Mouse (Mus musculus) liver, embryonic 14.5 days (tissue): ENCODE data around the gene Boll.

Source experiments
- CTCF ChIP-seq: IDR thresholded peaks from 2 replicates; pipeline ENCODE4 v1.5.1; 2016; ENCODE audit warnings: antibody characterized with exemption, low read depth, control low read depth
- EP300 ChIP-seq: IDR thresholded peaks from 2 replicates; pipeline ENCODE4 v1.6.1; 2016; ENCODE audit warnings: antibody characterized with exemption, low read depth

- TF ChIP-seq CTCF (no peak), EP300 (no peak)
Measured at GRCm38 (mm10) chr1:55264385-55264784, 98.9 kb downstream of the Boll start.
